Mouse (Mus musculus): ENCODE measurements around the gene Spg11. TPM values are rescaled to one million over a fixed set of nuclear protein-coding genes. Genes with fewer than 3 reads are reported as not detected.
A peak's percentile ranks its signal among the peaks of the same experiment; 100 is the strongest.

Spg11 gene
- total RNA-seq (2015) (11.2 TPM in 2 replicates), total RNA-seq (2017) (14.8 and 15.3 TPM in 2 replicates)

DNA sequence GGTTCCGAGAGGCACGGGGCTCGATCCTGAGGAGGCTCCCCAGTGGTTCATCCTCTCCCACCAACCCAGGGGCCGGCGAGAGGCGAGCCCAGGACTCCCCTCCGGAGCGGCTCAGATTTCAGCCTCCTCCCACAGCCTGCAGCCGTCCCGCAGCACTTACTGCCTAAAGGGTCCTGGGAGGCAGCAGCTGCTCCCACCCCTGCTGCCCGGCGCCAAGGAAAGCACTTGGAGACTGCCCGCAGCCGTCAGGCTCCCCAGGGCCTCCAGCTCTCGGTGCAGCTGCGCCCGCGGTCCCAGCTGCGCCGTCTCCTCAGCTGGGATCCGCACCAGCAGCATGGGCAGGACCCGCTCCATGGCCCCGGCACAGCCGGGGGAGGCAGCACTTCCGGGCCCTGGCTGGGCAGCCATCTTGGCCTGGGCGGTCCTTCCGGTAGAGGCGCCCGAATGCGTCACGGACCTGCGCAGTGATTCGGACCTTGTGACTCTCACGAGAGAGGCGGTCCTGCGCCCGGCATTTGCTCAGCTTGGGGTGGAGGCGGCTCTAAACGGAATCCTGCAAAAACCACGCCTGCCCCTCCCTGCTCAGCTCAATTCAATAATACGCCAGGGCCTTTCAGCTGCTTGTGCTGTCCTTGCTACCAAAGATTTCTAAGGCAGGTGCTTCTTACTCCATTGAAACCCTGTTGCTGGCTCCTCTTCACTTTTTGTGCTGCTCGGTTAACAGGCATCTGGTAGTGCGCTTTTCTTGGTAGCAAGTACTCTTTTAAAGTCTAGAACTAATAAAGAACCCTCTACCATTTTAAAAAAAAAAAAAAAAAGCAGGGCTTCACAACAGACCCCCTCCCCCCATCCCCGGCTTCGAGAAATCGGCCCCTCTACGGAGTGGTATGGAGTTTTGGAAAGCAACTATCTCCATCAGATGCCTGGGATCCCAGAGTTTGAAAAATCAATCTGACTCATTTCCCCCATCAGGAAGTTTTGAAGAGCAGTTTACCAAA lies at the start of gene Spg11:
Gene Spg11, minus strand, starts transcription at position 426 of the 998 bp plus-strand sequence.
- peak; percentile 99 for ATAC-seq (ENCODE audit: poor library complexity, severe bottlenecking)

DNA sequence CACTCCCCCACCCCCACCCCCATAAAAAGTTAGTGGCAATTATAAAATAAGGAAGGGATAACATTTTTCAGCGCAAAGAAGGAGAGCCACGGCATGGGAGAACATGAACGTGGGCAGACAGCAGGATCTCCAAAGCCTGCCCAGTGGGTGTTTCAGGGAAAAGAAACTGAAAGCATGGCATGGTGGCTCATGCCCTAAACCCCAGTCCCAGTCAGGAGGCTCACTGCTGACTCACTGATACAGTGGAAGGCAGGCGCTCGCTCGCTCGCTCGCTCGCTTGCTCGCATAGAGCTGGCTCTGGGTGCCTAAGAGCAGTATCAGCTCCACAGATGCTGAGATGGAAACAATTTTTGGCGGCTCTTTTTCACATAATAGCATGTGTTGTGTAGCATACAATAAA lies 46.1 kb upstream of the Spg11 start:
- ATAC-seq (ENCODE audit: poor library complexity, severe bottlenecking): peak; percentile 86

DNA sequence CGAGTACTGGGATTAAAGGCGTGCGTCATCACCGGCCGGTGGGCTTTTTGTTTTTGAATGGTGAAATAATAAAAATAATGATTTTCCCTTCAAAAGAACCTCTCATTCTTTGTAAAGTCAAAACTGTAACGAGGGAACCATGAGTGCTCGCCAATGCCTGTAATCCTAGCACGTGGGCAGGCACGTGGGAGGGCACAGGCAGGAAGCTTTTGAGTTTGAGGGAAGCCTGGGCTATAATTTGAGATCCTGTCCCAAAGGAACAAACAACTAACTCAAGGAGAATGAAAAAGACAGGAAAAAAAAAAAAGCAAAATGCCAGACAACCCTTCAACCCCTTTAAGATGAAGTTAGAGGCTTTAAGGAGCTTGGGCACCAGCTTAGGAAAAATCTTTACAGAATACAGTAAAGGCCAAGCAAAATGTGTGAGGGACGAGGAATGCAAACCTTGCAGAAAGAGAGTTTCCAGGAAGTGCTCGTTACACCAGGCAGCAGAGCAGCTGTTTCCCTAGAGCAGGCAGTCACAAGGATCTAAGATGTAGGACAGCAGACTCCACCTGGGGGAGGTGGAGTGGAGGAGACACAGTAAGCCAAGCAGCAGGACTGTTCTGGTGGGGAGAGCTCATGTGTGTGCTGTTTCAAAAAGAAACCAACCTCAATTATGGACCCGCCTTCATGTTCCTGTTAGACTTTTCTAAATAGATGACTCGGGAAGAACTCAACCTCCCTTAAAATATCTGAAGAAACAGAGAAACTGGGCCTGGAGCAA lies 45.4 kb upstream of the Spg11 start:
- peak; percentile 43 for ATAC-seq (ENCODE audit: poor library complexity, severe bottlenecking)

DNA sequence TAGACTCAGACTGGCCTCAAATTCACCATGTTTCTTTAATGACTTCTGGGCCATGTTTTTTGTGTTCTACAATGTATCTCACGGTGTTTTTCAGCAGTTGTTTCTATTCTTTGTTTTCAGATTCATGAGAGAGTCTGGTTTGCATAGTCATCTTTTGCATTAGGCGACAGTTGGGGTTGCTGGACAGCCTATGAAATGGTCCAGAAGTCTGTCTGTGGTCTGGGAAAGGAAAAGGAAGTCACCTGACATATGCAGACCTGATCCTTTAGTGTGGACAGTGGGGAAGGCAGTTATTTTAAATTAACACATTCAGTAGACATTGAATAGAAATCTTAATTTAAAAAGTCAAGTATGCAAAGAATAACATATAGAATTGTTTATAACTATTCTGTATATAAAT lies 44.3 kb upstream of the Spg11 start:
- ATAC-seq (ENCODE audit: poor library complexity, severe bottlenecking): no peak

DNA sequence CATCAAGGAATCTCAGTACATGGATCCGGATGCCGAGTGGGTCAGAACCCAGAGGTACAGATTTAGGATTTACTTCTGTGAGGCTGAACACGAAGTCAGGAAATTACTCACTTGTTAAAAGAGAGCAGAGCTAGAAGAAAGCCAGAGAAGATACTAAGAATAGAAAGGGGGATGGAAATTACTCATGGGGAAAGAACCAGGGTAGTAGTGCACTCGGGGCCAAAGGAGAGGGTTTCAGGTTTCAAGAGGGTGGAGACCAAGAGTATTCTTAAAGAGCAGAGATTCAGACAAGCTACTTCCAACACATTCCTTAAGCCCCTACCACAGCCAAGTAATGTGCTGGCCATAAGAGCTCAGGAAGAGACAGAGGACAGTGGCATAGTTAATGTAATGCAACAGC lies 43.4 kb upstream of the Spg11 start:
- ATAC-seq (ENCODE audit: poor library complexity, severe bottlenecking): no peak

DNA sequence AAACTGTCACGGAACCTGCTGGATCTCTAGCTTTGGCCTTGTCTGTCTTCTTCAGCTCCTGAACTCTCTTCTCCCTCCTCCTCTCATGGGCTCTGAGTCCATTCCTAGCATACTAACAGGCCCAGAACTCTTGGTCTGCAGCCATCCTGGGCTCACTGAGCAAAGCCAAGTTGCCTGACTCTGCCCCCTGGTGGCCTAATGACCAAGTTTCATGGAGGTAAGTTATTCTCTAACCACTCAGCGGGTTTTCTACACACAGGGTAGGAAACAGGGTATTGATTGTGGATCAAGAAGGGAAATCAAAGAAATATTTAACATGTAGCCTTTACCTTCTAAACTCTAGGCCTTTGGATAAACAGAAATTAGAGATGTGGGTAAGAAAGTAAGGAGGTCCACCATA lies 42.5 kb upstream of the Spg11 start, which contains the start of gene Trim69:
Gene Trim69, plus strand, starts transcription at position 21 of the 400 bp plus-strand sequence.
- peak; percentile 67 for ATAC-seq (ENCODE audit: poor library complexity, severe bottlenecking)

DNA sequence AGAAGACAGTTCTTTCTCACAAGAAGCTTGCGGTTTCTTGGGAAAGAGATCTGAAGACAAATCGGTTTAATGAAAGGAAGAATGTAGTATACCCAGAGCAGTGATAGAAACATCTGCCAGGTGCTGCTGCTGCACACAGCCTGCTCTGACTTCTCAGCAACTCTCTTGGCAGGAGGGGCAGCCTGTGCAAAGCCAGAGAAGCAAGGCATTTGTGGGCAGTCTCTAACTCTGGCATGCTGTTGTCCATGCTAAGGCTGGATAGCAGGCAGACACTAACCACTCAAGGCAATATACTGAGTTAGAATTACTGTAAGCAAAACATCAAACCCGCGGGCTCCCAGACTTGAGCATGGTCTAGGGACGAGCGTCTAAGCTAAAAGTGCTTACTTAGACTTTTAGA lies 41.5 kb upstream of the Spg11 start:
- no peak for ATAC-seq (ENCODE audit: poor library complexity, severe bottlenecking)

DNA sequence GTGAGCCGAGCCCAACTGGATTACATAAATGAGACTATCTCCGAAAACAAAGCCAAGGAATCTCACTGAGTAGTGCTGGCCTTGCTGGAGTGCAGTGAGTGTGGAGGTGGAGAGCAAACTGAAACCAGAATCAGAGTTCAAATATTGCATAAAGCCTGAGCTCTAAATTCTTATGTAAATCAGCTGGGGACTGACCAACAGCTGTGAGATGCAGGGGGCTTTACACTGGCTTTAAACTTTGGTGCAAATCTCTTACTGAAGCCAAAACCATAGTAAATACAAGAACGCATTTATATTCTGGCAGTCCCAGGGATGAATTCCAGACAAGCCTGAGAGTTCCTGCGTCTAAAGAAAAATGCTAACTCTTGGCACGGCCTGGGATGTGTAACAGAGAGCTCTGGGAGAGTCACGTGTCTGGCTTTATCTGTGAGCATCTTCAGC lies 40.2 kb upstream of the Spg11 start:
- ATAC-seq (ENCODE audit: poor library complexity, severe bottlenecking): no peak

DNA sequence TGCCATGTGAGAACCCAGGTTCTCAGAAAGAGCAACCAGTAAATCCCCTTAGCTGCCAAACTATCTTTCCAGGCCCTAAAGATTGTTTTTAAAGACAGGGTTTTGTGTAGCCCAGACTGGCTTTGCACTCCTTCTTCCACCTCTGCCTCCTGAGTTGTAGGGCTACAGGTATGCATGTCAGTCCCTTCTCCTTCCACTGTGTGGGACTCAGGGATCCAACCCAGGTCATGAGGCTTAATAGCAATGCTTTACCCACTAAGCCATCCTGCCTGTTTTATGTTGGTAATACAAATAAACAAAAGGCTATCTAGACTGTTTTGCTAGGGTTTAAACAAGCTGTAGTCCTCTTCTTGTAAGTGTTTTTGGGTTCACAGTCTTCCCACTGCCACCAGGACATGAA lies 39.4 kb upstream of the Spg11 start:
- no peak for ATAC-seq (ENCODE audit: poor library complexity, severe bottlenecking)

DNA sequence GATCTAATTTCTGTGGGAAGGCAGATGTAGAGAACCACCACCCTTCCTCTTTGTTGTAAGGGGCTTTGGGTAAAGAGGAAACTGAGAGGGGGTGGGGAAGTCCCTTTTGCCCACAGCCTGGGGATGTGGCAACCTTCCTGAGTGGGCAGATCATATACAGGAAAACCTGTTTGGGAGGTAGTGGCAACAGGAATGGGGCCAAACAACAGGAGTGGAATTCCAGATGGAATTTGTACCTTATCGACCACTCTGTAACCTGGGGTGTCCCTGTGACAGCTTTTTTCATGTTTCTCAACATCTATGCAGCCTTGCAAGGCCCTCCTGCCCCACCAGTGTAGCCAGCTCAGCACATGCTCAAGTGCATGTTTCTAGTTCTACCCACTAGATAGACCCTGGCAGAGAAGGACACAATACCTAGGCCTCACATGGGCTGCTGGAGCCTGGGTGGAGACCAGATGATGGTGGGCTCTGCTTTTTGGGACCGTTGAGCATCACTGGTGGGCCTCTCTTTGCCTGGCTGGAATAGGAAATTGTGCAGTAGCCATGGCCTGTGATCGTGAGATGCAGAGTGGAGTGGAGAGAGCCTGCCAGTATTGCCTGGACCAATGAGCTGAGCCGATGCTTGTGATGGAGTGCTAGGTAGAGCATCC lies 38.0 kb upstream of the Spg11 start:
- peak; percentile 77 for ATAC-seq (ENCODE audit: poor library complexity, severe bottlenecking)

DNA sequence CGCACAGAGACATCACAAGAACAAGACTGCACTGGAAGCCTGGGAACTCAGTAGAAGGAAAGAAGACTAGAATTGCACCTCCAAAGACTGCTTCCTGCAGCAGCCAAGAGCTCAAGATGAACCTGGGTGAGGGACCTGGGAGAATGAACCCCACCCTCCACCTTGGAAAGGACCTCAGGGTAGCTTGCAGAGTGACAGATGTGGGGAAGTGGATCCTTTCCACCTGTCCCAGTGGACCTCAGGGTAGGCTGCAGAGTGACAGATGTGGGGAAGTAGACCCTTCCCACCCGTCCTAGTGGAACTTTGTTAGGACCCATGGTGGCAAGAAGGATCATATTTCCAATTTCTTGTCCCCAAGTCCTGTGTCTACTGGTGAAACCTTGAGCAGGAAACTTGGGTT lies 37.1 kb upstream of the Spg11 start:
- ATAC-seq (ENCODE audit: poor library complexity, severe bottlenecking): no peak

DNA sequence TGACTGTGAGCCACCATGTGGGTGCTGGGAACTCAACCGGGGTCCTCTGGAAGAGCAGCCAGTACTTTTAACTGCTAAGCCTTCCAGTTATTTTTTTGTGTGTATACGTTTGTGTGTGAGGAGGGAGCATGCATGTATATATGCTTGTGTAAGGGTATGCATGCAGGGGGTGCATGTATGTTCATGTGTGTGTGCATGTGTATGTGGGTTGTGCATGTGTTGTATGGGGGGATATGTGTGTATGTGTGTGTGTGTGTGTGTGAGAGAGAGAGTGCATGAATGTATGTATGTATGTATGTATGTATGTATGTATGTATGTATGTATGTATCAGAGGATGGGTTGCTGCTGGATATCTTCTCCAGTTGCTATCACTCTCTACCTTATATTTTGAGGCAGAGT lies 36.3 kb upstream of the Spg11 start:
- no peak for ATAC-seq (ENCODE audit: poor library complexity, severe bottlenecking)

DNA sequence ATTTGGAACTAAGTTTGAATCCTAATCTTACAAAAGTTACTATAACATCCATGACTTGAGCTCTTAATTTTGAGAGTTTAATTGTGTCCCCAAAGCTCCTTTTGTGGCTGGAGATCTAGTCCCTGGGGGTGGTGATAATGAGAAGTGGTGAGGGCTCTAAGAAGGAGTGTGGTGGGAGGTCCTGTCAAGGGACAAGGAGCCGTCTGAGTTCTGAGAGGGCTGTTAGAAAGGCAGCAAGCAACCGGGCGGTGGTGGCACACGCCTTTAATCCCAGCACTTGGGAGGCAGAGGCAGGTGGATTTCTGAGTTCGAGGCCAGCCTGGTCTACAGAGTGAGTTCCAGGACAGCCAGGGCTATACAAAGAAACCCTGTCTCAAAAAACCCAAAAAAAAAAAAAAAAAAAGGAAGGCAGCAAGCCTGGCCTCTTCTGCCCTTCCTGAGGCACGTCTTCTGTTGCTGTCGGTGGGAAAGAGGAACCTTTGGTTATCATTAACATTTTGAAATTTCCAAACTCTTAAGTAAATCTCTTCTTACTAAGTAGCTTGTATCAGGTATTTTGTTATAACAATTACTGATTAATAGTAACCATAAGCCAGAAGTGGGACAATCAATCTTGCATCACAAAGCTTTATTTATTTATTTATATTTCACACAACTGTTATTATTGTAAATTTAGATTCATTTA lies 35.6 kb upstream of the Spg11 start:
- peak; percentile 58 for ATAC-seq (ENCODE audit: poor library complexity, severe bottlenecking)

DNA sequence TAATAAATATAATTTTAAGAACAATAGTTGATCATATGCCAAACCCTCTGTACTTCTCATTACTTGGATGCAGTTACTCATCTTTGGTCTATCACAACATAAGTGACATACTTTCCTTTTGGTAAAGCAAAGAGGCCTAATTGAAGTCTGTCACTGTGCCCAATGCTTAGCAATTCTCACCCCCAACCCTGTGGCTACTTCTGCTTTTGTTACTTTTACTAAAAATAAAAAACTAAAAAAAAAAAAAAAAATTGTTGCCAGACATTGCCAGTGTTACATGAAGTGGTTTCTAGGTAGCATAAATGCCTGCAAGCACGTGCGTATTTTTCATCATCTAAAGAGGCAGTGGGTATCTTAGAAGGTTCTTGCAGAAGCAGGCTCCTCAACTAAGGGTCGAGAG lies 34.7 kb upstream of the Spg11 start:
- no peak for ATAC-seq (ENCODE audit: poor library complexity, severe bottlenecking)

DNA sequence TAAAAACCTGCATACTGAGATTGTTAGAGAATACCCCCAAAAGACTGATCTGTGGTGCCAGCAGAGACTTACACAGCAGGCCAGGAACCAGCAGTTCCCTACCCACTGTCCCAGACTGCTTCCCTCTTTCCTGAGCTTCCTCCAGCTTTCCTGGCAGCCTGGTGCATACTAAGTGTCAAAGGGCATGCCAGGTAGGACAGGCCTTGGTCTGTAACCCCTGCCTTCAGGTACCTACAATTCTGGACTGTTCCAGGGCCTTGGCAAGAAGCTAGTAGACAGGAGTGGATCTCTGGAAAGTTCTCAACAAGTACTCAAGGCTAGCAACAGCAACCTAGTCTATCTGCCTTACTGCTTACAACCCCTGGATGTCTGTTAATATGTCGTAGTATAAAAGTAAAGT lies 33.0 kb upstream of the Spg11 start:
- ATAC-seq (ENCODE audit: poor library complexity, severe bottlenecking): no peak

DNA sequence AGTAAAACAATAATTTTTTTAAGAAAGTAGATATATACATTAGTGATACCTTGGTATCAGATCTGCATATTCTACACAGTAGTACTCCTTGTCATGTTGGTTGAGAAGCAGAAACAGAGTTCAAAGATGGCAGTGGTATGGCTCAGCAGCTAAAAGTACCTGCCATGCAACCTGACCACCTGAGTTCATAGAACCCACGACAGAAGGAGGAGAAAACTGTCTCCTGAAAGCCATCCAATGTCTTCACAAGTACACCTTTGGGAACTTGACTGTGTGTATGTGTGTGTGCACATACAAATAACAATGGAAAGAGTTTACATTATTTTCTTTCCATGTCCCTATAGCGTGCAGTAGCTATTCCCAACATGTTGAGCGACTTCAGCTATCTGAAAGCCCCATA lies 31.5 kb upstream of the Spg11 start:
- ATAC-seq (ENCODE audit: poor library complexity, severe bottlenecking): no peak

DNA sequence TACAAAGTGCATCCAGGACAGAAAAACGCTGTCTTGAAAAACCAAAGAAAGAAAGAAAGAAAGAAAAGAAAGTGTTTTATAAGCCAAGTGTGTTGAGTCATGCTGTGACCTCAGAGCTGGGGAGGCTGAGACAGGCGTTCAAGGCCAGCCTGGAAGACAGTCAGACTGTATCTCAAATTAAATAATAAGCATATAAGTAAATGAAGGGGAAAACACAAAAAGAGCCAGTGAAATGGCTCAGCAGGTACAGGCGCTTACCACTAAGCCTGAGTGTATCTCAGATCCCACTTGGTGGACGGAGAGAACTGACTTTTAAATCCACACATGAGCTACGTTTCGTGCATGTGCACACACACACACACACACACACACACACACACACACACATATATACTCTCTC lies 31.1 kb upstream of the Spg11 start:
- ATAC-seq (ENCODE audit: poor library complexity, severe bottlenecking): no peak

DNA sequence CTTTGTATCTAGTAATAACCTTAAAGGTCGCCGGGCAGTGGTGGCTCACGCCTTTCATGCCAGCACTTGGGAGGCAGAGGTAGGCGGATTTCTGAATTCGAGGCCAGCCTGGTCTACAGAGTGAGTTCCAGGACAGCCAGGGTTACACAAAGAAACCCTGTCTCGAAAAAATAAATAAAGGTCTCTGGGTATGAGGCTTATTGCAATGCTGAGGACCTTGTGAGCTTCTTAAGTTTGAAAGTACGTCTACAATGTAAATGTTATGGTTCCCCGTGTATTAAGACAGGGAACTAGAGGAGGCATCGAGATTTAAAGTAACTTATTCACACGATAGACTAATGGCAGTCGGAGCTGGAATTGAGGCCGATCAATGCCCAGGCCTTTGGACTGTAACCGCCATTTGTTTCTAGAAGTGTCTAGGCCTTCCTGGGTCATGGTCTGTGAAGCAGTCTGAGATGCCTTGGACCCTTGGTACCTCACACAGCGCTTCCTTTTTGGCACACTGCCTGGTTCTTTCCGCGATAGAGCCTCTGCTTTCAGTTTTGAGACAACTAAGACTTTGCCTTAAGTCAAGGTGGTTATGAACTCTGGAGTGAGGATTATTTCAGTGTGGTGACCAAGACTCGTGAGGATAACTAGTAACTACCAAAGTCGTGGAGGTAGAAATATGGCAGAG lies 30.2 kb upstream of the Spg11 start:
- ATAC-seq (ENCODE audit: poor library complexity, severe bottlenecking): peak; percentile 22

DNA sequence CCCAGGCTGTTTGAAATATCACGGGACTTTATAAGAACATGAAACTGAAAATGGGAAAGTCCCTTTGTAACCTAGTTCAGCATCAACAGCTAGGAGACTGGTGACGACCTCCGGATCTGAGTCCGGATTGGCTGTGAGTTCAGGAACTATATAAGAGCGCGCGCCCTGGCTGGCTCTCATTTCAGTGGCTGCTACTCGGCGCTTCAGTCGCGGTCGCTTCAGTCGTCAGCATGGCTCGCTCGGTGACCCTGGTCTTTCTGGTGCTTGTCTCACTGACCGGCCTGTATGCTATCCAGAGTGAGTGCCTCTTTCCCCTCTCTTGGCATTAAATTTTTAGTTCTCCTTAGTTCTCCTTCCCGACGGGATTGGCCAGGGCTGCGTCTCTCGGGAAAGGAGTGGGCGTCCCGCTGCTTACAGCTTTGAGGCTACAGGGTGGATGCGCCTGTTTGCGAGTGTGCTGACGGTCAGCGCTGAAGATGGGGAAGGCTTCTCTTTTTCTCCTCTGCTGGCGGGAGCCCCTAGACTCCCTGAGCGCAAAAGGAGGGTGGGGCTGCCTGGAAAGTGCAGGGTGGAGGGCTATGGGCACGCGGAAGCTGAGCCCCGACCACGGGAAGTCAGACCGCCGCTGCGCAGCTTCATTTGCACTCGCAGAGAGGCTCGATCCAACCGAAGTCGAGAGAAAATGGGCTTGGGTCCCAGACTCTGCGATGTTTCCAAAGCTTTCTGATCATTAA lies 29.5 kb upstream of the Spg11 start, which contains the start of gene B2m:
Gene B2m, plus strand, starts transcription at position 179 of the 734 bp plus-strand sequence.
- ATAC-seq (ENCODE audit: poor library complexity, severe bottlenecking): peak; percentile 81

Measured in megakaryocyte, adult 5-6 weeks (primary cell).